Mouse (Mus musculus) limb, embryonic 14.5 days (tissue): ENCODE results near the gene Ifi205. TPM values are rescaled to one million over a fixed set of nuclear protein-coding genes. Genes with fewer than 3 reads are reported as not detected.

Source experiments
- ATAC-seq: fragments of 200-750 bp; cut with Nextera tagmentation; 2 replicates; pipeline ENCODE4 v1.8.0; 2017; ENCODE audit warnings: low read depth, moderate number of reproducible peaks, moderate TSS enrichment; ENCODE audit not compliant: low FRiP score
- DNase-seq: peaks from one replicate; pipeline ENCODE4 v3.0.0-alpha.2; 2015; ENCODE audit warnings: low spot score
- H3K27ac ChIP-seq: fragments of 300-500 bp; sonication (generic); replicated peaks from 2 replicates; pipeline ENCODE4 v1.5.1; 2014; ENCODE audit warnings: low read depth, mild to moderate bottlenecking, low read length, moderate library complexity, mixed read lengths
- H3K27me3 ChIP-seq: fragments of 300-500 bp; sonication (generic); 2 replicates; pipeline ENCODE4 v1.6.1; 2014; ENCODE audit warnings: low read length, mixed read lengths; ENCODE audit not compliant: control insufficient read depth, insufficient read depth
- H3K36me3 ChIP-seq: fragments of 300-500 bp; sonication (generic); 2 replicates; pipeline ENCODE4 v1.6.1; 2014; ENCODE audit warnings: mild to moderate bottlenecking, low read length, moderate library complexity, mixed read lengths; ENCODE audit not compliant: control insufficient read depth, insufficient read depth
- H3K4me1 ChIP-seq: fragments of 300-500 bp; sonication (generic); 2 replicates; pipeline ENCODE4 v1.6.1; 2014; ENCODE audit warnings: antibody characterized with exemption, low read length, mixed read lengths; ENCODE audit not compliant: control insufficient read depth, insufficient read depth
- H3K4me2 ChIP-seq: fragments of 300-500 bp; sonication (generic); replicated peaks from 2 replicates; pipeline ENCODE4 v1.6.1; 2014; ENCODE audit warnings: low read depth, mild to moderate bottlenecking, low read length, moderate library complexity; ENCODE audit not compliant: severe bottlenecking
- H3K4me3 ChIP-seq: fragments of 300-500 bp; sonication (generic); replicated peaks from 2 replicates; pipeline ENCODE4 v1.5.1; 2014; ENCODE audit warnings: low read length
- H3K9ac ChIP-seq: fragments of 300-500 bp; sonication (generic); 2 replicates; pipeline ENCODE4 v1.6.1; 2014; ENCODE audit warnings: mild to moderate bottlenecking, low read depth, low read length, moderate library complexity; ENCODE audit not compliant: severe bottlenecking
- H3K9me3 ChIP-seq: fragments of 300-500 bp; sonication (generic); 2 replicates; pipeline ENCODE4 v1.6.1; 2016; ENCODE audit warnings: low read length; ENCODE audit not compliant: control insufficient read depth
- POLR2A ChIP-seq: fragments of 200-500 bp; IDR thresholded peaks from 2 replicates; pipeline ENCODE4 v1.8.0; 2012; ENCODE audit warnings: inconsistent platforms, mild to moderate bottlenecking, moderate library complexity, borderline replicate concordance; ENCODE audit not compliant: insufficient read depth, insufficient read length; ENCODE audit errors: extremely low read depth
- WGBS: fragments of 180-500 bp; shearing (Covaris S2); extraction: QIAGEN DNeasy Blood & Tissue Kit; methylation state at CpG from one replicate; pipeline ENCODE4 v1.1.7; 2014; 5-methylcytosine and 5-hydroxymethylcytosine counted together
- polyA plus RNA-seq, 2 experiments: library from polyadenylated mRNA; depleted of rRNA in 1 of 2; stranded (reverse) in 1 of 2; unstranded in 1 of 2; fragments of >200 nt; fragmentation: Nextera tagmentation in 1 of 2; extraction: Ambion mirVana in 1 of 2; gene quantifications; 2 replicates each; pipeline versions ENCODE4 v1.2.1 to v1.2.3; 2012 to 2014

Ifi205 gene
- 0.08 TPM in 1 of 2 replicates, not detected in the other for polyA plus RNA-seq (2012; rRNA removed)
- 0.12 and 0.26 TPM in 2 replicates for polyA plus RNA-seq (2014; fragmentation: Nextera tagmentation; extraction: Ambion mirVana)

DNA sequence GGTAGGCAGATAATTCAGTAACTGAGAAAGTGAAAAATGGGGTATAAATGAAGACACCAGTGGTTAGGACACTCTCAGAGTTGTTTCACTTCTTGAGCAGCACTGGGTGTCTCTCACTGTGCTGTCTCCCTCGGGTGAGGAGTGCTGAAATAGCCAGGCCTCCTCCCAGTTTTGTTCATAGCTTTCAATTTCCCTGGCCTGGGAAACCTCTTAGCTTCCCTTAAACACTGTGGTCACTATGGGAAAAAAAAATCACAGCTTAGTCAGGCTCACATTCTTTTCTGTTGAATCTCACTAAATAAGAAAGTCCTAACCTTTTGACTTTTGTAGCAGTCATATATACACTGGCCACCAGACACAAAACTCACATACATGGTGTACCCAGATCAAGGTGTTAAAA is at the start of gene Ifi205:
Gene Ifi205 (minus strand): TSS at position 113 of the 400 bp plus-strand sequence.
- no peaks in the 10 kb centered on the region for H3K4me1 ChIP-seq
- H3K9me3 ChIP-seq, result no peaks in the 10 kb centered on the region
- H3K9ac ChIP-seq, result no peak within 1 kb of the TSS
- no peaks in the 10 kb centered on the region for H3K27me3 ChIP-seq
- 45% methylated on average over 1 of the region's 1 CpGs for WGBS
- no peak for TF ChIP-seq POLR2A
- no peaks in the 10 kb centered on the region for H3K36me3 ChIP-seq
- no peak for ATAC-seq
- H3K4me3 ChIP-seq, result no peak within 1 kb of the TSS
- DNase-seq, result no peak
- H3K27ac ChIP-seq, result no peak within 1 kb of the TSS
- H3K4me2 ChIP-seq, result no peak within 1 kb of the TSS

DNA sequence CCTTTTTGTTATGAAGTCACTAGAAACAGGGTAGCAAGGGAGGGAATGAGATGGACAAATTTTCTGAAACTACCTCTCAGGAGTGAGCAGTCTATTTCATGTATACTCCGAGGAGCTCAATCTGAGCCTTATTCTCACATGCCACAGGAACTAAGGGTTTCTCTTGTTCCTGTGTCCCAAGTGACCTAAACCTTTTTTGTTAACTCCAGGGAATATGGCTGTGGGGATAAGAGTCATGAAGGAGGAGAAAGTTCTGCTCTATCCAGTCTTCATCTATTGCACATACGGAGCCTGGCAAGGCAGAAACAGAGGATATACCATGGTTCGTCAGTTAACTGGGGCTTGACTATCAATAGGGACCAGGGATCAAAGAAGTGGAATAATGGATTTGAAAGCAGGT is 34.7 kb upstream of the Ifi205 start, which contains the start of gene Olfr430:
Gene Olfr430 (plus strand): TSS at position 301 of the 400 bp plus-strand sequence.
- Histone ChIP-seq H3K4me1 (no peaks in the 10 kb centered on the region), H3K27ac (no peak within 1 kb of the TSS), H3K4me3 (no peak within 1 kb of the TSS), H3K9me3 (no peaks in the 10 kb centered on the region), H3K9ac (no peak within 1 kb of the TSS), H3K27me3 (no peaks in the 10 kb centered on the region), H3K36me3 (no peaks in the 10 kb centered on the region), H3K4me2 (no peak within 1 kb of the TSS)
- WGBS, result 85% methylated on average over 3 of the region's 3 CpGs
- ATAC-seq (no peak), DNase-seq (no peak)
- TF ChIP-seq POLR2A, result no peak

DNA sequence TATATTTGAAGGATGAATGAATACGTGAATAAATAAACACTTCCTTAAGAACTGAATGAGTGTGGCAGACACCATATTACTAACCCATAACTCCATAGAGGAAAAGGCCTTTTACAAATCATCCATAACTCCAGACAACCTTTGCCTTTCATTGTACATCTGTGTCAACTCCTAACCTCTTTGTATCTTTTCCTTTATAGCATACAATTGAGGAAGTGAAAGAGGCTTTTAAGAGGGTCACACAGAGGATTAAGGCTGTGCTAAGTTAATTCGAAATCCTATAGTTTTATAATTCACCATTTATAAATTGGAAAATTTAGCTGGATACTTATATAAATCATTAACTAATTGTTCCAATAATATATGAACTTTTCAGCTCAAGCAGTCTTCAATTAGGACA is 23.6 kb upstream of the Ifi205 start:
- no peaks in the 10 kb centered on the region for H3K4me1 ChIP-seq
- H3K27ac ChIP-seq, result no peak overlapping the region
- DNase-seq (no peak), ATAC-seq (no peak)
- no peaks in the 10 kb centered on the region for H3K9me3 ChIP-seq
- H3K4me3 ChIP-seq, result no peak overlapping the region
- no peaks in the 10 kb centered on the region for H3K27me3 ChIP-seq
- WGBS, result 74% methylated on average over 2 of the region's 2 CpGs
- H3K4me2 ChIP-seq, result no peak overlapping the region
- TF ChIP-seq POLR2A, result no peak
- no peaks in the 10 kb centered on the region for H3K36me3 ChIP-seq
- H3K9ac ChIP-seq, result no peak overlapping the region

DNA sequence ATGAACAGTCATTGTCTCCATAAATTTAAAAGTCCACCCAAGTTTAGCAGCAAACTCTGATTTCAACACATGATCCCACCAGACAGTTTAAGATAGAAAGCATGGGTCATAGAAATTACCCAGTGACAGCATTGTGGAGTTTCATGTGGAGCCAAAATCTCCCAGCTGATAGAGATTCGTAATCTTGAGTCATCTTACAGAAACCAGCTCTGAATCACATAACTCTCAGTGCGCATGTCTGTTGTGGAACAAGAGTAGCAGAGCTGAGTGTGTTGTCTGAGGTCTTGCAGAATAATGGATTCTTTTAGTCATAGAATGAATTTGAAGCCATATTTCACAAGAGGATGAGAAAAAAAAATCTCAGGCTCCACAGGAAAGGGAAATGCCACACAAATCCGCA is 21.4 kb upstream of the Ifi205 start:
- DNase-seq, result no peak
- ATAC-seq, result no peak
- no peak for TF ChIP-seq POLR2A
- H3K27me3 ChIP-seq, result no peaks in the 10 kb centered on the region
- H3K4me3 ChIP-seq, result no peak overlapping the region
- H3K9ac ChIP-seq, result no peak overlapping the region
- no peaks in the 10 kb centered on the region for H3K9me3 ChIP-seq
- WGBS, result 87% methylated on average over 3 of the region's 3 CpGs
- H3K4me2 ChIP-seq, result no peak overlapping the region
- no peak overlapping the region for H3K27ac ChIP-seq
- H3K36me3 ChIP-seq, result no peaks in the 10 kb centered on the region
- no peaks in the 10 kb centered on the region for H3K4me1 ChIP-seq

DNA sequence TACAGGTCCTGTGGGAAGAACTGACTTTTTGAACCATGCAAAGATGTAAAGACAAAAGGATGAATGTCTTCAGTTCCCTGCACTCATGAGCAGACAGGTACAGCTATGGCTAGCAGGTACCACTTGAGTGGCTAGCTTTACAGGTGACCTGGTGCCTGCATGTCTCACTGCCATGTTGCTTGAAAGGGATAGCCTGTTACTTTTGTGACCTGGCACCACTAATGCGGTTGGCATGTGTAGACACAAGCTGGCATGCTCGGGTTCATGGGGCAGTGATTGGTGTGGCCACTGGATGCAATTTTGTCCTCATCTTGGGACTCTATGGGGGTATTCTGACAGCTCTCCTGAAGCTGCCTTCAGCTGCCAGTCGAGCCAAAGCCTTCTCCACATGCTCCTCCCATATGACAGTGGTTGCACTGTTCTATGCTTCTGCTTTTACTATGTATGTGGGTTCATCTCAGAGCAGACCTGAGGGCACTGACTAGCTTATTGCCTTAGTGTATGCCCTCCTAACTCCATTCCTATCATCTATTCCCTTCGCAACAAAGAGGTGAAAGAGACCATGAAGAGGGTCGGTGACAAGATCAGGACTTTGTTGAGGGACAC is 20.4 kb upstream of the Ifi205 start:
- Histone ChIP-seq H3K4me2 (no peak overlapping the region), H3K36me3 (no peaks in the 10 kb centered on the region), H3K4me1 (no peaks in the 10 kb centered on the region), H3K9me3 (no peaks in the 10 kb centered on the region), H3K27me3 (no peaks in the 10 kb centered on the region), H3K4me3 (no peak overlapping the region), H3K9ac (no peak overlapping the region), H3K27ac (no peak overlapping the region)
- DNase-seq (no peak), ATAC-seq (no peak)
- 78% methylated on average over 5 of the region's 5 CpGs for WGBS
- TF ChIP-seq POLR2A, result no peak
